Mouse (Mus musculus) mouse trophoblast stem cell (cell line): Measurements from ENCODE around the gene Lix1l.

Source experiments
- in situ Hi-C, 2 experiments: fragments of 300-500 bp; cut with MseI, MboI; formaldehyde crosslinking; loops; 2 replicates in 1 of 2; 3 replicates in 1 of 2; pipeline ENCODE4 v1.15.1; 2025

Lix1l gene

GRCm38 (mm10) chr3:96623201-96623600, 22.3 kb downstream of the Lix1l start:
- in situ Hi-C loops = no loop called here

DNA sequence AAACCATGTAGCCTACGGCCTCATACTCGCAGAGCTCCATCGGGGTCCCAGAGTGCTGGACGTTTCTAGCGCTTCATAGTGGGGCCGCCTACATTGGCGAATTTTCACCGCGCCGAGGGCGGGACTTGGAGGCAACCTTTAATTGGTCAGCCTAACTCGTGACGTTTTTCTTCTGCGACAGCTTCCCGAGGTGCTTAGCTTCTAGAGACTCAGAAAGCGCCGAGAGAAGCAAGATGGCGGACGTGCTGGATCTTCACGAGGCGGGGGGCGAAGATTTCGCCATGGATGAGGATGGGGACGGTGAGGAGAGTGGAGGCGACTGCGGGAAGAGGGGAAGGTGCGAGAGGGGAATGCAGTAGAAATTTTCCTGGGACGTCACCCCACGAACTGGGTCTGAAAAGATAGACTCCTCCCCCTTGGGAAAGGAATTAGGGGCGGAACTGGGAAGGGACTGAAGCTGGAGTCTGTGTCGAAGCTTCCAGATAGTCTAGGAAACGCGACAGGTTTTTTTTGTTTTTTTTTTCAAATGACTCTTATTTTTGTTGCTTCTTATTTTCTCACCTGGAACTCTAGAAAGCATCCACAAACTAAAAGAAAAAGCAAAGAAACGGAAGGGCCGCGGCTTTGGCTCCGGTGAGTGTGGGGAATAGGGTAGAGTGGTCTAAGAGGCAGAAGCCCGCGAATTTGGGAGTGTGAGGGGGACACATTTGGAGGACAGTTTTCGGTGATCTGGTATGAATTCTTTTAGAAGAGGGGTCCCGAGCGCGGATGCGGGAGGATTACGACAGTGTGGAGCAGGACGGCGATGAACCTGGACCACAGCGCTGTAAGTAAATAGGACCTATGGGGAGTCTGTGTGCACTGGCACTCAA, 29.0 kb downstream of the Lix1l start, which contains the start of gene Rbm8a:
Gene Rbm8a, plus strand, starts transcription at position 205 of the 872 bp plus-strand sequence.
- in situ Hi-C loops = no loop called here

GRCm38 (mm10) chr3:96632058-96632457, 31.1 kb downstream of the Lix1l start:
- in situ Hi-C loops = no loop called here

DNA sequence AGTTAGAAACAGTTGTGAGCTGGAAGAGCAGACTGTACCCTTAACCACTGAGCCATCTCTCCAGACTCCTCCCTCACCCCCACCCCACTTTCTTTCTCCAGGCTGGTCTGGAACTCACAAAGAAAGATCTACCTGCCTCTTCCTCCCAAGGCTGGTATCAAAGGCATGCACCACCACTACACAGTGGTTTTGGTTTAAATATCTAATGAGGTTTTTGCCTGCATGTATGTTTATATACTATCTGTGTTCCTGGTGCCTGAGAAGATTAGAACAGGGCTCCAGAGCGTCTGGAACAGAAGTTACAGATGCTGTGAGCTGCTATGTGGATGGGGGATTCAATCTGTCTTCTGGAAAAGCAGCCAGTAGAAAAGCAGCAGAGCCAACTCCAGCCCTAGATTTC, 33.1 kb downstream of the Lix1l start:
- in situ Hi-C loops = no loop called here

GRCm38 (mm10) chr3:96634928-96635879, 34.3 kb downstream of the Lix1l start, which contains the start of the genes Pex11b and Gm42957:
Pex11b (plus strand) TSS chr3:96635376.
Gm42957 (plus strand) TSS chr3:96635474.
- in situ Hi-C loops = no loop called here

DNA sequence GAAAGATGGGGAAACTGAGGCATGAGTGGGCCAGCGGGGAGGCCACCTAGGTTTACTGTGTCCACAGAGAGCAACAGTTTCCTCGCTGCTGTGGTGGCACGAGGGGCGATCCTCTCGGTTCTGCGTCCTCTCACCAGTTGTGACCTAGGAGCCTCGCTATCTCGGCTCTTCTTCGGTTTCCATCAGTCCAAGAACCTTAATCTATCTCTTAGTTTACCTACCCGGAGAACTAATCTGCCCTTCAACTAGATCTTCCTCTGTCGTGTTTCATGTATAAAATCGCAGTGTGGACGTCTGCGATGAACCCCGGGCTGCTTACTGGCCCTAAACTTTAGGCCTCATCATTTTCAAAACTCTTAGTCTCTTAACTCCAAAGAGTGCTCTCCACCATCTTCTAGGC, 35.0 kb downstream of the Lix1l start:
- in situ Hi-C loops = no loop called here

DNA sequence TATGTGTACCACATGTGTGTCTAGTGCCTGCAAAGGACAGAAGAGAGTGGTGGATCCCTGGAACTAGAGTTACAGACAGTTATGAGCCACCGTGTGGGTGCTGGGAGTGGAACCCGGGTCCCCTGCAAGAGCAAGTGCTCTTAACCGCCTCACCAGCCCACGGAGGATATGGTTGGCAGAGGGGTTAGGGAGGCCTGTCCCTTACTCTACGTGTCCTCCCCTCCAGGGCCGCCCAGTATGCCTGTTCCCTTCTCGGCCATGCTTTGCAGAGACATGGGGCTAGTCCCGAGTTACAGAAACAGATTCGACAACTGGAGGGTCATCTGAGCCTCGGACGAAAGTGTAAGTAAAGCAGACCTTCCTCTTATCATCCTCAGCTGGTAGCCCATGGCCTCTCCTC, 35.5 kb downstream of the Lix1l start:
- in situ Hi-C loops = no loop called here

- in situ Hi-C loops = no loop called here
Measured at GRCm38 (mm10) chr3:96639219-96639618, 38.3 kb downstream of the Lix1l start.

GRCm38 (mm10) chr3:96645018-96645649, 44.2 kb downstream of the Lix1l start, which contains the start of gene Itga10:
Itga10 (plus strand) TSS chr3:96645584.
- in situ Hi-C loops = loop anchor here in 1 of 2 experiments (10.0 kb wide), 1 partner anchor 100 kb away; no protein-coding TSS in a partner anchor

DNA sequence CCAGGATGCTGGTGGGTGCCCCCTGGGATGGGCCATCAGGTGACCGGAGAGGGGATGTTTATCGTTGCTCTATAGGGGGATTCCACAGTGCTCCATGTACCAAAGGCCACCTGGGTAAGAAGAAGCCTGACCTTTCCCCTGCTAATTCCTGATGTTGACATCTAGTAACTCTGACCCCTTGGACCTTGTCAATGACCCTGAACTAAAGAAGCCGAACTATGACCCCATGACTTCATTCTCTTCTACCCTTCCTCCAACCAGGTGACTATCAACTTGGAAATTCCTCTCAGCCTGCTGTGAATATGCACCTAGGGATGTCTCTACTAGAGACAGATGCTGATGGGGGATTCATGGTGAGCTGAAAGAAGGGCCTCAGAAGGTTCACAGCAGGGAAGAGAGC, 46.4 kb downstream of the Lix1l start:
- in situ Hi-C loops = loop anchor here in 1 of 2 experiments (10.0 kb wide), 1 partner anchor 103 kb away; no protein-coding TSS in a partner anchor

- in situ Hi-C loops = no loop called here
Measured at GRCm38 (mm10) chr3:96660901-96661300, 60.0 kb downstream of the Lix1l start.

- in situ Hi-C loops = no loop called here
Measured at GRCm38 (mm10) chr3:96662731-96663316, 61.9 kb downstream of the Lix1l start.

- in situ Hi-C loops = no loop called here
Measured at GRCm38 (mm10) chr3:96663432-96664239, 62.7 kb downstream of the Lix1l start.

DNA sequence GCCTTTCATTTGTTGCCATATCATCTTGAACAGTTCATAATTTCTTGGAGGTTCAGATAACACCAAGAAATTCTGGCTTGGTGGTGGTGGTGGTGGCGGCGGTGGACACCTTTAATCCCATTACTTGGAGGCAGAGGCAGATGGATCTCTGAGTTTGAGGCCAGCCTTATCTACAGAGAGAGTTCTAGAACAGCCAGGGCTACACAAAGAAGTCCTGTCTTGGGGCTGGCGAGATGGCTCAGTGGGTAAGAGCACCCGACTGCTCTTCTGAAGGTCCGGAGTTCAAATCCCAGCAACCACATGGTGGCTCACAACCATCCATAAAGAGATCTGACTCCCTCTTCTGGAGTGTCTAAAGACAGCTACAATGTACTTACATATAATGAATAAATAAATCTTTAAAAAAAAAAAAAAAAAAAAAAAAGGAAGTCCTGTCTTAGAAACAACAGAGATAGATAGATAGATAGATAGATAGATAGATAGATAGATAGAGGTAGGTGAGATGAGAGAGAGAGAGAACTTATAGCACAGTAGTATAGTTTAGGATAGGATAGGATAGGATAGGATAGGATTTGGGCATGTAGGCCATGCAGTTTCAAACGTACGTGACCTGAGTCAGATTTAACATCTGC, 64.9 kb downstream of the Lix1l start:
- in situ Hi-C loops = loop anchor here in 1 of 2 experiments (5.0 kb wide), 1 partner anchor 36 kb away; no protein-coding TSS in a partner anchor

DNA sequence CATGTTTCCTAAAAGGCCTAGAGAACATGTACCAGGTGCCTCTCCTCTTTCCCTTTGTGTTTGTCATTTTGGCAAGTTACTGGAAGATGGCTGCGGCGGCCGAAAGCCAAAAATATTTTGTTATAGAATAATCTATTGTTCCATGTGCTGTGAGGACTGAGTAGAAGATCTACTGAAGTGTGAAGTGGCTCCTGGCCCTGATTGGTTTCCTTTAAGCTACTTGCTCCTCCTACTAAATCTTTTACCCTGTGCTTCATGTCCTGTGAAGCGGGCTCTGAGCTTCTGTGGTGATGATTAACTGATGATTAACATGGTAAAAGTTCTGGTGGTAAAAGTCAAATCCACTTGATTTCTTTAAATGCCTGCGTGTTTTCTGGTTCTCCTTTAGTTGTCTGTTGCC, 66.0 kb downstream of the Lix1l start:
- in situ Hi-C loops = loop anchor here in 1 of 2 experiments (5.0 kb wide), 1 partner anchor 35 kb away; no protein-coding TSS in a partner anchor

DNA sequence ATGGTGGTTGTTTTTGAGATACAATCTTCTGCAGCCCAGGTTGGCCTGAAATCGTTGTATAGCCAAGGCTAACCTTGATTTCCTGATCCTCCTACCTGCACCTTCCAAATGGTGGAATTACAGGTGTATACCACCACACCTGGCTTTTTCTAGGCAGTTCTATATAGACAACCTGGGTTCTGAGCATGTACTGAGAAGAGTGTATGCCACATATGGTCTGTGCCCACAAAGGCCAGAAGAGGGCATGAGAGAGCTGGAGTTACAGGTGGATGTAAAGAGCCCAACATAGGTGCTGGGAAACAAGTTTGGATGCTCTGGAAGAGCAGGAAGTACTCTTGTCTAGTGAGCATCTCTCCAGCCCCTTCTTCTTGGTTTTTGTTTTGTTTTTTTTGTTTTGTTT, 66.4 kb downstream of the Lix1l start:
- in situ Hi-C loops = loop anchor here in 1 of 2 experiments (5.0 kb wide), 1 partner anchor 35 kb away; no protein-coding TSS in a partner anchor

GRCm38 (mm10) chr3:96668424-96669067, 67.6 kb downstream of the Lix1l start:
- in situ Hi-C loops = loop anchor here in 1 of 2 experiments (5.0 kb wide), 1 partner anchor 34 kb away; no protein-coding TSS in a partner anchor

GRCm38 (mm10) chr3:96669727-96670468, 68.9 kb downstream of the Lix1l start, which contains the start of gene Ankrd35:
Ankrd35 (plus strand) TSS chr3:96670131.
- in situ Hi-C loops = loop anchor here in 1 of 2 experiments (5.0 kb wide), 1 partner anchor 32 kb away; no protein-coding TSS in a partner anchor
